Mouse (Mus musculus) C2C12 (cell line): ENCODE data around the gene Trpv4.

Source experiments
- CTCF ChIP-seq: IDR thresholded peaks from one replicate; pipeline ENCODE4 v1.5.1; 2011; ENCODE audit not compliant: control insufficient read depth, insufficient read depth, insufficient read length
- FOSL1 ChIP-seq: IDR thresholded peaks from one replicate; pipeline ENCODE4 v1.8.0; 2011; ENCODE audit warnings: mild to moderate bottlenecking, low read length; ENCODE audit not compliant: poor library complexity, insufficient read depth, severe bottlenecking
- MAX ChIP-seq: IDR thresholded peaks from one replicate; pipeline ENCODE4 v1.6.1; 2011; ENCODE audit warnings: mild to moderate bottlenecking, control low read depth
- MYOD1 ChIP-seq: IDR thresholded peaks from one replicate; pipeline ENCODE4 v1.6.1; 2011; ENCODE audit warnings: low read depth; ENCODE audit not compliant: control insufficient read depth, insufficient read length
- MYOG ChIP-seq: IDR thresholded peaks from one replicate; pipeline ENCODE4 v1.6.1; 2011; ENCODE audit not compliant: control insufficient read depth, insufficient read length; ENCODE audit errors: extremely low read depth

DNA sequence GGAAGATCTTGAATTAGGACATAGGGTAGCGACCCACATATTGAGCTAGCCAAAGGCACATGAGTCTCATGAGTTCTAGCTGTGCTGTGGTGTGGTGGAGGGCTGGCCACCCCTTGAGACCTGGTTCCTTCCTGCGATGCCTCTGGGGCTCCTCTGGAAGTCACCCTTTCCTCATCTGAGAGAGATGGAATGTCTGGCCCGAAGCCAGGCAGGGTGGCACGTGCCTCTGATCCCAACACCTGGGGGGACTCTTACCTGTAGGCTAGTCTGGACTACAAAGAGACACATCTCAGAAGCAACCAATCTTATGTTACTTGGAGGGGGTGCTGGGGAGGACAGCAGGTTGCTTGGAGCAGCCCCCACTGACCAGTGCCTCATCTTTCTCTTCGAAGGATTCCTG is 64.3 kb downstream of the Trpv4 start:
- TF ChIP-seq CTCF, result no peak
- TF ChIP-seq MAX, result no peak
- no peak for TF ChIP-seq FOSL1
- no peak for TF ChIP-seq MYOD1
- no peak for TF ChIP-seq MYOG
